Mouse (Mus musculus): ENCODE measurements around the gene Gm13695. TPM values are rescaled to one million over a fixed set of nuclear protein-coding genes. Genes with fewer than 3 reads are reported as not detected.

The Gm13695 gene
- total and polyA plus RNA-seq, 2 experiments from 2014 or later = not detected

DNA sequence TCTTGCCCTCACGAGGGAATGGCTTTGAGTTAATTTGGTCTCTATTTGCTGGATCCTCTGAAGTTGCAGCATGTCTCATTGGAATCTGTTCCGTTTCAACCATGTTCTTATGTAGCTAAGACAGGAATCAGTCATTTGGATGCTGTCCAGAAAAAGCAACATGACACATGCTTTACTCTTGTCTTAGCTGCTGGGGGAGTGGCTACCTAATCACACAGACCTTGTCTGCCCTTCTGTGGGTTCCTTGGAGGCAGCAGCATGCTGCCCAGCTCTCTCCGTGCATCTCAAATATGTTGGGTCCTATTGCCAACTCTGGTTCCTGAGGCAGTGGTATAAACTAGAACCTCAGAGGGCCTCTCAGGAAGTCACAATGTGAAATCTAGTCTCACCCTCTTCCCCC lies 51.2 kb downstream of the Gm13695 start:
- Histone ChIP-seq H3K4me2 (ENCODE audit: low read depth) (no peak overlapping the region), H3K27ac (ENCODE audit: low read depth, low read length) (no peak overlapping the region), H3K36me3 (ENCODE audit: insufficient read depth) (no peaks in the 10 kb centered on the region), H3K4me1 (ENCODE audit: insufficient read depth) (no peaks in the 10 kb centered on the region), H3K9ac (no peak overlapping the region), H3K27me3 (ENCODE audit: insufficient read depth, low read length) (no peaks in the 10 kb centered on the region), H3K9me3 (ENCODE audit: low read length) (no peaks in the 10 kb centered on the region), H3K4me3 (ENCODE audit: low read depth, low read length) (no peak overlapping the region)
- ATAC-seq (no peak), DNase-seq (no peak)
- no peak for TF ChIP-seq CTCF (IDR thresholded peaks at IDR 0.05; ENCODE audit: low read depth)
- 60% methylated on average over 3 of the region's 3 CpGs for WGBS

Other genes with a start within 250 kb of the Gm13695 start
- gene Itgav, start 242.9 kb upstream of the Gm13695 start, total RNA-seq (2014; rRNA removed) = 17.2 and 27.7 TPM in 2 replicates
- 17.6 and 22.6 TPM in 2 replicates for gene Itgav, start 242.9 kb upstream of the Gm13695 start, polyA plus RNA-seq (2015; fragmentation: Nextera tagmentation; extraction: Ambion mirVana)
- 116 and 118 TPM in 2 replicates for gene Fam171b, start 154.7 kb upstream of the Gm13695 start, total RNA-seq (2014; rRNA removed)
- 82.7 and 98.9 TPM in 2 replicates for gene Fam171b, start 154.7 kb upstream of the Gm13695 start, polyA plus RNA-seq (2015; fragmentation: Nextera tagmentation; extraction: Ambion mirVana)
- gene Zswim2, start 26.1 kb upstream of the Gm13695 start, total RNA-seq (2014; rRNA removed) = 0.15 and 0.48 TPM in 2 replicates
- gene Zswim2, start 26.1 kb upstream of the Gm13695 start, polyA plus RNA-seq (2015; fragmentation: Nextera tagmentation; extraction: Ambion mirVana) = not detected in 2 replicates
- not detected in 2 replicates for gene Gm13698, start 11.6 kb upstream of the Gm13695 start, total RNA-seq (2014; rRNA removed)
- not detected in 2 replicates for gene Gm13698, start 11.6 kb upstream of the Gm13695 start, polyA plus RNA-seq (2015; fragmentation: Nextera tagmentation; extraction: Ambion mirVana)
- gene Gm13693, start 5.8 kb upstream of the Gm13695 start, total RNA-seq (2014; rRNA removed) = not detected in 2 replicates
- not detected in 2 replicates for gene Gm13693, start 5.8 kb upstream of the Gm13695 start, polyA plus RNA-seq (2015; fragmentation: Nextera tagmentation; extraction: Ambion mirVana)
- gene Gm13696, start 5.8 kb downstream of the Gm13695 start, total RNA-seq (2014; rRNA removed) = not detected in 2 replicates
- gene Gm13696, start 5.8 kb downstream of the Gm13695 start, polyA plus RNA-seq (2015; fragmentation: Nextera tagmentation; extraction: Ambion mirVana) = not detected in 2 replicates
- gene Gm13694, start 11.6 kb downstream of the Gm13695 start, total RNA-seq (2014; rRNA removed) = not detected in 2 replicates
- not detected in 2 replicates for gene Gm13694, start 11.6 kb downstream of the Gm13695 start, polyA plus RNA-seq (2015; fragmentation: Nextera tagmentation; extraction: Ambion mirVana)
- not detected in 2 replicates for gene Gm13697, start 17.4 kb downstream of the Gm13695 start, total RNA-seq (2014; rRNA removed)
- gene Gm13697, start 17.4 kb downstream of the Gm13695 start, polyA plus RNA-seq (2015; fragmentation: Nextera tagmentation; extraction: Ambion mirVana) = not detected in 2 replicates
- gene Gm13691, start 23.2 kb downstream of the Gm13695 start, total RNA-seq (2014; rRNA removed) = not detected in 2 replicates
- gene Gm13691, start 23.2 kb downstream of the Gm13695 start, polyA plus RNA-seq (2015; fragmentation: Nextera tagmentation; extraction: Ambion mirVana) = not detected in 2 replicates

All from forebrain, postnatal 0 days (tissue).